Mouse (Mus musculus) heart, embryonic 13.5 days (tissue): ENCODE data around the gene Dock11. TPM values are rescaled to one million over a fixed set of nuclear protein-coding genes. Genes with fewer than 3 reads are reported as not detected.

Experiments used
- ATAC-seq: fragments of 200-750 bp; cut with Nextera tagmentation; 2 replicates; pipeline ENCODE4 v1.8.0; 2017; ENCODE audit warnings: moderate TSS enrichment; ENCODE audit not compliant: insufficient number of reproducible peaks, low FRiP score, low TSS enrichment; ENCODE audit errors: extremely low read depth
- H3K27ac ChIP-seq: fragments of 300-500 bp; sonication (generic); replicated peaks from 2 replicates; pipeline ENCODE4 v1.5.1; 2015; ENCODE audit warnings: moderate library complexity, mild to moderate bottlenecking, inconsistent platforms
- H3K27me3 ChIP-seq: fragments of 300-500 bp; sonication (generic); replicated peaks from 2 replicates; pipeline ENCODE4 v1.6.1; 2015; ENCODE audit warnings: mild to moderate bottlenecking, inconsistent platforms
- H3K36me3 ChIP-seq: fragments of 300-500 bp; sonication (generic); 2 replicates; pipeline ENCODE4 v1.6.1; 2015; ENCODE audit warnings: mild to moderate bottlenecking, inconsistent platforms
- H3K4me1 ChIP-seq: fragments of 300-500 bp; sonication (generic); 2 replicates; pipeline ENCODE4 v1.6.1; 2015; ENCODE audit warnings: inconsistent platforms
- H3K4me2 ChIP-seq: fragments of 300-500 bp; sonication (generic); 2 replicates; pipeline ENCODE4 v1.6.1; 2015; ENCODE audit warnings: inconsistent platforms, mild to moderate bottlenecking, moderate library complexity
- H3K4me3 ChIP-seq: fragments of 300-500 bp; sonication (generic); 2 replicates; pipeline ENCODE4 v1.5.1; 2015; ENCODE audit warnings: moderate library complexity, mild to moderate bottlenecking, inconsistent platforms
- H3K9ac ChIP-seq: fragments of 300-500 bp; sonication (generic); 2 replicates; pipeline ENCODE4 v1.6.1; 2015; ENCODE audit warnings: inconsistent platforms, mild to moderate bottlenecking, moderate library complexity
- H3K9me3 ChIP-seq: fragments of 300-500 bp; sonication (generic); 2 replicates; pipeline ENCODE4 v1.6.1; 2016; ENCODE audit warnings: inconsistent platforms
- WGBS: fragments of 180-500 bp; shearing (Covaris S2); methylation state at CpG from one replicate; pipeline ENCODE4 v1.1.7; 2015; ENCODE audit warnings: mixed read lengths; 5-methylcytosine and 5-hydroxymethylcytosine counted together
- polyA plus RNA-seq: library from polyadenylated mRNA; unstranded; fragments of >200 nt; fragmentation: Nextera tagmentation; extraction: Ambion mirVana; gene quantifications from 2 replicates; pipeline ENCODE4 v1.2.1, GENCODE M21; 2015

The Dock11 gene
- polyA plus RNA-seq, 1 experiment from 2014 or later, result 7.2 TPM

DNA sequence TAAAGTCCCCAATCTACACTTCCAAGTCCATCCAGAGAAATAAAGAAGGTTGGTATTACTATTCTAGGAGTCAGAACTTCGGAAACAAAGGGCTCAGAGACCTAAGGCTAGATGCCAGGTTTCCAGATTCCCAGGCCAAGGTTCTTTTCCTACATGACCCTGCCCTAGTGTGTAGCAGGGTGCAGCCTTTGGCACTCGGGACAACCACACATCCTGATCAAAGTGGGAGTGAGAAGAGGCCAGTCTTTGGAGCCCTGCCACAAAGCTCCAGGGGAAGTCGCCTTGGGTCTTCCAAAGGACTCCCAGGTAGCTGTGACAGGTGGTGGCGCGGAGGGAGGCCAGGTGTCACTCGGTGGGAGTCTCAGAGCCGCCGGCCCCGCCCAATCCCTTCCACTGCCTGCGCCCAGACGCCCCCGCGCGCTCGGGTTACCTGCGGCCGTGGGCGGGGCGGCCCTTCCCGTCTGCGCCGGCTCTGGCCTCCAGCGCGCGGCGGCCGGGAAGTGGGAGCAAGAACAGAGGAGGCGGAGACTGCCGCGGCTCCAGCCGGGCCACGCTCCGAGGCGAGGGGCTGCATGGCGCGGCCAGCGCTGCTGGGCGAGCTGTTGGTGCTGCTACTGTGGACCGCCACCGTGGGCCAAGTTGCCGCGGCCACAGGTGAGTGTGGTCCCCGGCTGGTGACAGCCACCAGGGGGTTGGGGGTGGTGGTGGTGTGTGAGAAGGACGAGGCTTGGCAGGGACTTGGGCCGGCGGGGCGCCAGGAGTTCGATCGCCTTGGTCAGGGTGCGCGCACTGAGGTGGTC is 223.2 kb downstream of the Dock11 start, which contains the start of gene Il13ra1:
Gene Il13ra1, plus strand, starts transcription at position 489 of the 800 bp plus-strand sequence.
- peak; percentile 51; the same call in 1 of the 2 replicates for ATAC-seq
- 11% methylated on average over 42 of the region's 51 CpGs for WGBS
- H3K4me3 ChIP-seq, result peak within 1 kb of the TSS; percentile 64

DNA sequence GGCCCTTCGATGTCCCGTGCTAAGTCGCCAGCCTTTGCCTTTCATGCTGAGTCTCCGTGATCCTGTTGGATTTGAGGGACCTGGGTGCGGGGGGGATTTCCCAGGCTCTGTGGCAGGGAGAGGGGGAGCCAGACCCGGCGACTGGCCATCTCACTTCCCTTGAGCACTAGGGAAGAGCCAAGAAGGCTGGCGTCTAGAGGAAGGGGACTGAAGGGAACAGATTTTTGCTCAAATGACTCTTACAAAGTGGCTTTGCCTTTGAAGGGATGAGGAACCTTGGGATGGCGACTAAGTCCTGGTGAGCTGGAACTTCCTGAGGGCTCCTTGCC is 223.8 kb downstream of the Dock11 start:
- WGBS, result 9% methylated on average over 7 of the region's 9 CpGs

More for the DNA sequence above, 223.2 kb downstream of the Dock11 start, which contains the start of gene Il13ra1:
- no peaks in the 10 kb centered on the region for H3K9me3 ChIP-seq
- peak within 1 kb of the TSS; percentile 70 for H3K4me2 ChIP-seq
- H3K27me3 ChIP-seq, result no peaks in the 10 kb centered on the region; the same call in 1 of the 2 replicates
- peak within 1 kb of the TSS; percentile 84 for H3K9ac ChIP-seq
- H3K36me3 ChIP-seq, result no peaks in the 10 kb centered on the region
- H3K4me1 ChIP-seq, result 0 out of 2 replicates have a peak, but pooled peaks cover 4% of the 10 kb centered on the region
- peak within 1 kb of the TSS; percentile 12; the same call in 1 of the 2 replicates for H3K27ac ChIP-seq

DNA sequence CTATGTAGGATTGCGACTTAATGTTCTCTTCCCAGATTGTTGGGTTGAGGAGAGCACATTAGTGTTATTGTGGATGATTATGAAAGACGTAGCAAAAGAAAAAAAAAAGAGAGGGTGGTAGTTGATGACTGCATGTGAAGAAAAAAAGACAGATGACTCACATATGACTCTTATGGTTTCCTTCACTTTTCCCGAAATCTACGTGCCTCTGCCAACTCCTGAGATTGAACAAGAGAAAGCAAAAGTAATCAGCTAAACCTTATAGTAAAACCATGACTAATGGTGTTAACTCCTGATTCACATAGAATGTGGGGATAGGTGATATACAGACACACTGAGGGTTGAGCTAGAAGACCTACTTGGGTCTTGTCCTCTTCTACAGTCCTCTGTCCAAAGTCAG is 226.5 kb downstream of the Dock11 start:
- no peak overlapping the region for H3K4me2 ChIP-seq
- no peaks in the 10 kb centered on the region for H3K36me3 ChIP-seq
- no peaks in the 10 kb centered on the region; the same call in 1 of the 2 replicates for H3K27me3 ChIP-seq
- no peak overlapping the region for H3K27ac ChIP-seq
- 74% methylated on average over 4 of the region's 4 CpGs for WGBS
- no peak overlapping the region for H3K4me3 ChIP-seq
- H3K9me3 ChIP-seq, result no peaks in the 10 kb centered on the region
- 0 out of 2 replicates have a peak, but pooled peaks cover 4% of the 10 kb centered on the region for H3K4me1 ChIP-seq
- ATAC-seq, result no peak
- no peak overlapping the region for H3K9ac ChIP-seq

More for the DNA sequence above, 223.8 kb downstream of the Dock11 start:
- no peaks in the 10 kb centered on the region; the same call in 1 of the 2 replicates for H3K27me3 ChIP-seq
- H3K4me1 ChIP-seq, result 0 out of 2 replicates have a peak, but pooled peaks cover 4% of the 10 kb centered on the region
- H3K9me3 ChIP-seq, result no peaks in the 10 kb centered on the region
- H3K4me2 ChIP-seq, result peak overlapping the region; percentile 70
- peak overlapping the region; percentile 64 for H3K4me3 ChIP-seq
- no peaks in the 10 kb centered on the region for H3K36me3 ChIP-seq
- no peak for ATAC-seq
- H3K9ac ChIP-seq, result peak overlapping the region; percentile 84
- peak overlapping the region; percentile 12; the same call in 1 of the 2 replicates for H3K27ac ChIP-seq

Other genes starting within 250 kb of the Dock11 start
- gene Il13ra1, start 223.3 kb downstream of the Dock11 start, polyA plus RNA-seq, result 22.8 and 24.5 TPM in 2 replicates